Mouse (Mus musculus): ENCODE measurements around the gene Fastkd5.
"Not testable (repeated sequence)": the region's sequence is repeated elsewhere in the genome, so short reads cannot be mapped to it uniquely, and the experiment has no call there.

The Fastkd5 gene

DNA sequence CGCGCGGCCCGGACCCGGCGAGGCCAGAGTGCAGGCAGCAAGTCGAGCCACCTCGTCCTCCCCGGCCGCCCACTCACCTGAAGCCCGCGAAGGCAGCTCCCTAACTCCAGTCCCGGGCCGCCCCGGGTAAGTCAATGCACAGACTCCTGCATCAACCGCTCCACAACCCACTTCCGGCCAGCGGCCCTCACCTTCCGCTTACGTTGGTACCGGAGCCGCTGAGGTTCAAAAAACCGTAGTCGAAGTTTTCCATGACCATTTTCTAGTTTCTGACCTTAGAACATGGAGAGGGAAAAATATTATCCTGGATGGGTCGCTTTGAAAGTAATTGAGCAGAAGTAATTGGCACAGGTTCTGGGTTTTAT lies at the start of gene Fastkd5, which contains the start of gene Ubox5:
TSS of gene Fastkd5 (minus strand) at position 189 of the 365 bp plus-strand sequence.
TSS of gene Ubox5 (minus strand) at position 200 of the 365 bp plus-strand sequence.
- ChIA-PET POLR2A (interaction anchor here in 3 of 4 experiments (0.6 to 1.5 kb wide), 7 partner anchors 9 to 206 kb away, joined by 3 to 6 read pairs (median 4); partner anchors contain the start of genes Ddrgk1 (in 2 of the 3), Pced1a (in 1 of the 3) and Vps16 (in 1 of the 3)), CTCF (interaction anchor here in 1 of 4 experiments (1.8 kb wide), 1 partner anchor 66 kb away, joined by 4 read pairs; the partner anchor contains the start of gene Mrps26)

DNA sequence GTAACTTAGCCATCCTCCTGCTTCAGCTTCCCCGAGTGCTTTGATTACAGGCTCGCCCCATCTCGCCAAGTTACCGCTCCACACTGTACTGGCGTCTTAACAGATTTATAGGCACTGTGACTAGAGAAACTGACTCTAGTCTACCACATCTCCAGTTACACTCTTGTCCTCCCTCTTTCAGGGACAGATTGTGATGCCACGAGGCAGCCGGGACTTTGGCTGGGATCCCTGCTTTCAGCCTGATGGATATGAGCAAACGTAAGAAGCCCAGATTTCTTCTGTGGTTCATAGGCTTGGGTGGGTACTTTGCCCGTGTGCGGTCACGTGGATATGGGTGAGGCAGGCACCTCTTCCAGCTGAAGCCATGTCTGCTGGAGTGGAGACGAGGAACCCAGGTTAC lies 49.3 kb upstream of the Fastkd5 start:
- POLR2A ChIA-PET: interaction anchor here in 3 of 4 experiments (0.8 to 4.2 kb wide), 7 partner anchors 12 to 19 kb away, joined by 3 to 51 read pairs (median 5); partner anchors contain the start of genes Slc4a11 (in 3 of the 3), Itpa (in 2 of the 3) and Ddrgk1 (in 1 of the 3)
- CTCF ChIA-PET: interaction anchor here in 1 of 4 experiments (0.5 kb wide), 1 partner anchor 91 kb away, joined by 3 read pairs; no protein-coding TSS in a partner anchor

DNA sequence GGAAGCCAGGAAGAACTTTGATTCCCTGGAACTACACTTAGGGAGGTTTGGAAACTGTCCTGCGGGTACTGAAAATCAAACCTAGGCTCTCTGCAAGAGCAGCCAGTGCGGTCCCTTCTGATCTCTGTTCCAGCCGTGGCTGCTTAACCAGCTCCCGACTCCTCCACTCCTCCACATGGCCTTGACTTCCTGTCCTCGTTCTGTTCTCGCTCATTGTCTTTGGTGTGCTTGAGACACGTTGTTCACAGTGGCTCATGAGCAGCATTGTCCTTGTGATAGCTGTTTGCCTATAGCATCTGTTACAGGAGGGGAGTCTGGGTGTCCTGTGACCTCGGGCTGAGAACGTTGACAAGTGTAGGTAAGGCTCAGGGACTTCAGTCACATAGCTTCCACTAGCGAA lies 47.4 kb upstream of the Fastkd5 start:
- POLR2A ChIA-PET: interaction anchor here in 3 of 4 experiments (0.5 to 4.2 kb wide), 12 partner anchors 9 to 208 kb away, joined by 3 to 51 read pairs (median 6); partner anchors contain the start of genes Ddrgk1 (in 2 of the 3), Itpa (in 2 of the 3) and Slc4a11 (in 1 of the 3)
- CTCF ChIA-PET: interaction anchor here in 1 of 4 experiments (1.7 kb wide), 1 partner anchor 9 kb away, joined by 6 read pairs; the partner anchor contains the start of gene Itpa

- POLR2A ChIA-PET: interaction anchor here (0.5 to 6.7 kb wide), 51 partner anchors 9 to 594 kb away, joined by 3 to 67 read pairs (median 4); partner anchors contain the start of genes Slc4a11 (in 4 of the 4), Lzts3 (in 2 of the 4), Nop56 (in 2 of the 4) and Mrps26 (in 1 of the 4)
- CTCF ChIA-PET: interaction anchor here in 3 of 4 experiments (0.6 to 2.2 kb wide), 17 partner anchors 10 to 878 kb away, joined by 3 to 11 read pairs (median 4); partner anchors contain the start of genes Mrps26 (in 1 of the 3) and Slc4a11 (in 1 of the 3)
These were observed 37.7 kb upstream of the Fastkd5 start, which contains the start of gene Itpa for GRCm38 (mm10) chr2:130667559-130667958. Gene Itpa (plus strand): TSS chr2:130667610.

DNA sequence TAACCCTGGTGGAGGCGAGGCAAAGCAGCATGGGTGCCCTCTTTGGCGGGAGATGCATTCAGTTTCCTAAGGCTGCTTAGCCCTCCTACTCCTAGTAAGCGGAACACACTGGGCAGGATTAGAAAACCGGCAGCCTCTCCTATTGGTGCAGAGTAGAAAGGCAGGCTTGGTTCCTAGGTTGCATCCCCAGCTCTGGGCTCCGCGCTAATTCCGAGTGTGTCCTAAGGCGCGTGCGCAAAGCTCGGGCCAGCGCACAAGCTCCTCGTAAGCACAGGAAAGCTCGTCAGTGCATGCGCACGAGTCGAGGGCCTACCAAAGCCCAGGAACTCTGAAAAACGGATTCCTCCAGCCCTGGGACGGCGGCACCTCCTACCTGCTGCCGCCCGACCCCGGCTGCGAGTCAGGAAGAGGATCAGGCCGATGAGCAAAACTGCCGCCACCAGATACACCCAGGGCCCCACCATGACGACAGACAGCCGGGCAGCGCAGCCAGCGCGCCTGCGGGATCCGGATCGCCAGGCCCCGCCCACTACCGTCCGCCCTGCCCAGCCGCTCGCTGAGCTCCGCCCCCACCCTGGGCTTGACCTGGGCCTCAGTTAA lies 34.4 kb upstream of the Fastkd5 start, which contains the start of gene Ddrgk1:
TSS of gene Ddrgk1 (minus strand) at position 558 of the 600 bp plus-strand sequence.
- POLR2A ChIA-PET: interaction anchor here in 3 of 4 experiments (0.6 to 6.7 kb wide), 119 partner anchors 9 to 1843 kb away, joined by 3 to 67 read pairs (median 5); partner anchors contain the start of genes Lzts3 (in 3 of the 3), Slc4a11 (in 3 of the 3), Fastkd5 (in 2 of the 3) and Mrps26 (in 2 of the 3)
- CTCF ChIA-PET: interaction anchor here in 2 of 4 experiments (0.6 to 1.8 kb wide), 13 partner anchors 25 to 866 kb away, joined by 3 to 8 read pairs (median 4); partner anchors contain the start of genes Mrps26 (in 1 of the 2) and Slc4a11 (in 1 of the 2)

DNA sequence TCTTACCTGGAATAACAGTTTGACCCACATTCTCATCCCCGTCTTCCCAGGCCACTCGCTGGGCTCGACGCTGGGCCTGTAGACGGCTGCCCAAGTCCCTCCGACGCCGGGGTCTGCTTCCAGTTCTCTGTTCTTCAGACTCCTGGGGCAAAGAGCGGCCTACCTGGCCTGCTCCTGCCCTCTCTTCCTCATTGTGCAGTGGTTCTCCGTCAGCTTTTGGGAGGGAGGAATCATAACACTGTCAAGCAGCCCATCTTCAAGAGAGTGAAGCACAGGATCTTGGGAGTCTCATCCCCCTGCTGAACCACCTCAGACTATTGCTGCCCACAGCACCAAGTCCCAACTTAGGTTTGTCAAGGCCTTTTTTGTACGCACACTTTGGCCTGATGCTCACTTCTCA lies 33.5 kb upstream of the Fastkd5 start:
- ChIA-PET CTCF (no interaction called here), POLR2A (interaction anchor here in 3 of 4 experiments (0.8 to 6.7 kb wide), 24 partner anchors 9 to 589 kb away, joined by 3 to 67 read pairs (median 8); partner anchors contain the start of genes Slc4a11 (in 2 of the 3) and Lzts3 (in 1 of the 3))

DNA sequence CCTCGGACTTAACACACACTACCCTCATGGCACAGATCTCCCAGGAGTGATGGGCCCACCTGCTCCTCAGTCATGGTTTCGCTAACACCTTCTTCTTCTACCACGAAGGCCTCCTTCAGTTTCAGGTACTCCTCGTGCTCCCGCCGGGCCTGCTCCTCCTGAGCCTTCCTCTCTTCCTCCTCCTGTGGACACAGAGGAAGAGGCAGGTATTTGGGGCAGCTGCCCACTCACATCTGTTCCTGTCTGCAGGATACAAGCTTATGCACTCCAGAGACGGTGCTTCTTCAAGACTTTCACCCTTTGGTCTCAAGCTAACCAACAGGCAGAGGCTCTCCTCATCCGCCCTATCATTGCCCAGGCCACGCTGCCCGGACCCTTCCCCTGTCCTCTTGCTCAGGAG lies 28.7 kb upstream of the Fastkd5 start:
- POLR2A ChIA-PET: interaction anchor here in 2 of 4 experiments (1.0 to 2.1 kb wide), 4 partner anchors 9 to 28 kb away, joined by 3 to 7 read pairs (median 4); partner anchors contain the start of genes Fastkd5 (in 1 of the 2), Itpa (in 1 of the 2) and Ubox5 (in 1 of the 2)
- CTCF ChIA-PET: interaction anchor here in 1 of 4 experiments (1.0 kb wide), 1 partner anchor 15 kb away, joined by 3 read pairs; no protein-coding TSS in a partner anchor

GRCm38 (mm10) chr2:130657541-130657940 lies 27.7 kb upstream of the Fastkd5 start:
- CTCF ChIA-PET: interaction anchor here in 1 of 4 experiments (0.7 kb wide), 1 partner anchor 9 kb away, joined by 3 read pairs; no protein-coding TSS in a partner anchor
- POLR2A ChIA-PET: interaction anchor here in 1 of 4 experiments (0.5 to 2.1 kb wide), 2 partner anchors 10 to 1618 kb away, joined by 3 to 7 read pairs; partner anchors contain the start of gene Itpa

GRCm38 (mm10) chr2:130656536-130656935 lies 26.7 kb upstream of the Fastkd5 start:
- POLR2A ChIA-PET: interaction anchor here in 3 of 4 experiments (0.6 to 9.4 kb wide), 5 partner anchors 8 to 44 kb away, joined by 3 to 67 read pairs (median 5); partner anchors contain the start of genes Ddrgk1 (in 2 of the 3) and Itpa (in 2 of the 3)
- CTCF ChIA-PET: no interaction called here

- ChIA-PET CTCF (no interaction called here), POLR2A (interaction anchor here in 3 of 4 experiments (0.6 to 9.4 kb wide), 5 partner anchors 9 to 43 kb away, joined by 3 to 67 read pairs (median 5); partner anchors contain the start of genes Ddrgk1 (in 2 of the 3) and Itpa (in 2 of the 3))
These were observed 26.0 kb upstream of the Fastkd5 start for GRCm38 (mm10) chr2:130655660-130656339.

DNA sequence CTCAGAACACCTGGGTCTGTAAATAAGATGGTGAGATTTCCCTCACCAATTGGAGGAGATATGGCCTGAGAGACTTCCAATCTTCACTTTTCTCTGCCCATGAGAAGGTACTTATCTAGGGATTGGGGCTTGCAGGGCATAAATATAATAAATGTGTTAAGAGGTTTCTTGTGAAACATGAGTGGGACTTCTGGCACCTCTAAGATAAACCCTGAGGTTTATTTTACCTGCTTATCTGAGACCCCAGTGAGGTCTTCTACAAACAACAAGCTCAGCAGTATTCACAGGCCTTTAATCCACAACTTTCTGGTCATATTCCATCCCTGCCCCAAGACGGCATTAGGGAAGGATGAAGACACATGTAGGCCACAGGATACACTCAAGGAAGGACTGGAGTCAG lies 23.9 kb upstream of the Fastkd5 start:
- ChIA-PET CTCF (no interaction called here), POLR2A (interaction anchor here in 2 of 4 experiments (0.9 to 9.4 kb wide), 5 partner anchors 11 to 44 kb away, joined by 3 to 67 read pairs (median 4); partner anchors contain the start of genes Ddrgk1 (in 2 of the 2), Itpa (in 1 of the 2) and Slc4a11 (in 1 of the 2))

DNA sequence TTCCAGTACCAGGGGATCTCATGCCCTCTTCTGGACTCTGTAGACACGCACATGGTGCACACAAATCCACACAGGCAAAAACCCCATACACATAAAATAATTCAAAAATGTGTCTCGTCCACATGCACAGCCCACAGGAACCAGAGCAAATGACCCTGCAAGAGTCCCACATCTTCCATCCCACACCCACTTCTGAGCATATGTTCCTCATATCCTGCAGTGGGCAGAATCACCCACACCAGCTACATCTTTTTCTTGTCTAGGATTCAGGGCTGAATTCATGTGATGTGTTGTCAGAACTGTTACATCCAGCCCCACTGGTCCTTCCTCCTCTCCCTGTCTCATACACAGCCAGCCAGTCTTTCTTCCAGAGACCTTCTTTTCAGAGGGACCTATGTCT lies 23.5 kb upstream of the Fastkd5 start:
- ChIA-PET POLR2A (interaction anchor here in 2 of 4 experiments (0.9 to 9.4 kb wide), 4 partner anchors 11 to 44 kb away, joined by 3 to 67 read pairs (median 16); partner anchors contain the start of genes Ddrgk1 (in 2 of the 2), Itpa (in 1 of the 2) and Slc4a11 (in 1 of the 2)), CTCF (no interaction called here)

- CTCF ChIA-PET: not testable (repeated sequence)
- POLR2A ChIA-PET: interaction anchor here in 3 of 4 experiments (0.6 to 9.4 kb wide), 7 partner anchors 12 to 290 kb away, joined by 3 to 67 read pairs (median 5); partner anchors contain the start of genes Ddrgk1 (in 2 of the 3) and Itpa (in 1 of the 3)
These were observed 19.2 kb upstream of the Fastkd5 start for GRCm38 (mm10) chr2:130649028-130649427.

- CTCF ChIA-PET: interaction anchor here in 1 of 4 experiments (0.5 kb wide), 1 partner anchor 260 kb away, joined by 5 read pairs; no protein-coding TSS in a partner anchor
These were observed 15.4 kb upstream of the Fastkd5 start for GRCm38 (mm10) chr2:130645198-130645597.

GRCm38 (mm10) chr2:130642684-130643369 lies 13.0 kb upstream of the Fastkd5 start, which contains the start of gene Lzts3:
Gene Lzts3 (minus strand): TSS chr2:130642803.
- CTCF ChIA-PET: interaction anchor here in 2 of 4 experiments (0.6 to 1.2 kb wide), 5 partner anchors 15 to 800 kb away, joined by 3 to 12 read pairs (median 4); no protein-coding TSS in a partner anchor
- POLR2A ChIA-PET: interaction anchor here in 3 of 4 experiments (0.6 to 3.6 kb wide), 20 partner anchors 9 to 358 kb away, joined by 3 to 35 read pairs (median 4); partner anchors contain the start of genes Ddrgk1 (in 3 of the 3), Itpa (in 2 of the 3), Slc4a11 (in 2 of the 3) and Idh3b (in 1 of the 3)

More at GRCm38 (mm10) chr2:130645198-130645597, 15.4 kb upstream of the Fastkd5 start:
- POLR2A ChIA-PET: interaction anchor here in 2 of 4 experiments (1.1 to 2.8 kb wide), 3 partner anchors 19 to 29 kb away, joined by 4 to 7 read pairs (median 4); partner anchors contain the start of gene Ddrgk1 (in 2 of the 2)

- CTCF ChIA-PET: interaction anchor here in 2 of 4 experiments (0.6 to 1.2 kb wide), 5 partner anchors 14 to 800 kb away, joined by 3 to 12 read pairs (median 4); no protein-coding TSS in a partner anchor
- POLR2A ChIA-PET: interaction anchor here in 3 of 4 experiments (0.6 to 3.6 kb wide), 22 partner anchors 9 to 358 kb away, joined by 3 to 35 read pairs (median 3); partner anchors contain the start of genes Ddrgk1 (in 3 of the 3), Itpa (in 2 of the 3), Slc4a11 (in 2 of the 3) and Idh3b (in 1 of the 3)
These were observed 12.4 kb upstream of the Fastkd5 start for GRCm38 (mm10) chr2:130642197-130642660.

All from embryonic stem cell, embryonic (primary cell).